Mouse (Mus musculus) cerebellum, adult 11-12 months (tissue): ENCODE measurements around the gene Gga1.

Experiments used
- DNase-seq: peaks from one replicate; pipeline ENCODE4 v3.0.0; 2022

Gga1 gene

GRCm38 (mm10) chr15:78876991-78877809 is at the start of gene Gga1:
Gga1 (plus strand) TSS chr15:78877190.
- DNase-seq: peak; percentile 95

- no peak for DNase-seq
Observed at GRCm38 (mm10) chr15:78828315-78828714, 48.7 kb upstream of the Gga1 start.

GRCm38 (mm10) chr15:78829636-78830035 is 47.4 kb upstream of the Gga1 start:
- DNase-seq: no peak

GRCm38 (mm10) chr15:78830742-78831719 is 46.0 kb upstream of the Gga1 start:
- DNase-seq: no peak

- no peak for DNase-seq
Observed at GRCm38 (mm10) chr15:78831720-78832657, 45.0 kb upstream of the Gga1 start.

GRCm38 (mm10) chr15:78832701-78833123 is 44.3 kb upstream of the Gga1 start:
- peak; percentile 72 for DNase-seq

- DNase-seq: no peak
Observed at GRCm38 (mm10) chr15:78833582-78833981, 43.4 kb upstream of the Gga1 start.

GRCm38 (mm10) chr15:78834233-78835005 is 42.6 kb upstream of the Gga1 start:
- DNase-seq: no peak

GRCm38 (mm10) chr15:78835200-78836085 is 41.5 kb upstream of the Gga1 start:
- peak; percentile 70 for DNase-seq

GRCm38 (mm10) chr15:78836086-78836621 is 40.8 kb upstream of the Gga1 start:
- no peak for DNase-seq

GRCm38 (mm10) chr15:78839744-78840143 is 37.2 kb upstream of the Gga1 start:
- DNase-seq: no peak

- no peak for DNase-seq
Observed at GRCm38 (mm10) chr15:78840241-78840640, 36.7 kb upstream of the Gga1 start.

- DNase-seq: no peak
Observed at GRCm38 (mm10) chr15:78840751-78841150, 36.2 kb upstream of the Gga1 start.

GRCm38 (mm10) chr15:78841161-78841790 is 35.7 kb upstream of the Gga1 start:
- peak; percentile 1 for DNase-seq

GRCm38 (mm10) chr15:78842371-78843163 is 34.4 kb upstream of the Gga1 start, which contains the start of gene Cdc42ep1:
Cdc42ep1 (plus strand) TSS chr15:78842624.
- peak; percentile 34 for DNase-seq

GRCm38 (mm10) chr15:78843581-78844469 is 33.2 kb upstream of the Gga1 start:
- no peak for DNase-seq

- DNase-seq: no peak
Observed at GRCm38 (mm10) chr15:78844791-78845190, 32.2 kb upstream of the Gga1 start.

- no peak for DNase-seq
Observed at GRCm38 (mm10) chr15:78845321-78845720, 31.7 kb upstream of the Gga1 start.
